Mouse (Mus musculus): ENCODE data around the gene Aqp11. TPM values are rescaled to one million over a fixed set of nuclear protein-coding genes. Genes with fewer than 3 reads are reported as not detected.

Gene Aqp11
- polyA plus RNA-seq, 1 experiment from 2014 or later, result 5.7 TPM

DNA sequence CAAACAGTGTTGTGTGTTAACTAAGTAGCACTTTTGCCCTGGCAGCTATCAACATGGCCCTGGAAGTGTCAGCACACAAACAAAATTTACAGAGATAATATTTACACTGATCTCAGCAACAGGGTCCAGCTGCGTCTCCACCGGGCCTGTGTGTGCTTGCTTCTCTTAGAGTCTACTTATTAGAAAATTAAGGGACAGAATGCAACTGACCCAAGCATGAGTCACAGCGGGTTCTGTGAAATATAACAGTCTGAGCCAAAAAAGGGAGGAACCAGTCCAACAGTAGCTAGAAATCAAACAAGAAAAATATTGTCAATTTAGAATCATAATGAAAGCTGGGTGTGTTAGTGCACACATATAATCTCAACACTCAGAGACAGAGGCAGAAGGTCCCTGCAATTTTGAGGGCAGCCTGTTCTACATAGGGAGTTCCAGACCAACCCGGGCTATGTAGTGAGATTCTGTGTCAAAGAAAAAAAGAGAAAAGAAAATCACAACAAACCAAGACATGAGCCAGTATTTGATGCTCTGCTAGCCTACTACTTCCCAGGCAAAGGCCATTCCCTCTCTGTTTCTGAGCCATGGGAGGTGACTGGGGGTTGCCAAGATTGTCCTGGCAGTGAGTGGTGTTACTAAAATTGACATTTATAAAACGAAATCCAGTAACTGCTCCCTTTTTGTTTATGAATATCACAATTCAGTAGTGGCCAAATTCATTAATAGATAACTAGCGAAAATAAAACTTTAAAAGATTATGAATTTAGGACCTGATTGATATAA lies 32.9 kb upstream of the Aqp11 start:
- Histone ChIP-seq H3K9me3 (ENCODE audit: control insufficient read depth, low read length) (no peaks in the 10 kb centered on the region), H3K27ac (ENCODE audit: low read depth, low read length) (no peak overlapping the region), H3K27me3 (ENCODE audit: control insufficient read depth, insufficient read depth, low read length) (no peaks in the 10 kb centered on the region), H3K4me1 (ENCODE audit: control insufficient read depth, insufficient read depth, low read length) (no peaks in the 10 kb centered on the region), H3K4me2 (ENCODE audit: low read depth) (no peak overlapping the region), H3K4me3 (ENCODE audit: low read depth, low read length) (no peak overlapping the region), H3K36me3 (ENCODE audit: control insufficient read depth, insufficient read depth, low read length) (no peaks in the 10 kb centered on the region), H3K9ac (ENCODE audit: low read length) (no peak overlapping the region)
- WGBS, result 88% methylated on average over 6 of the region's 6 CpGs
- ATAC-seq (ENCODE audit: insufficient read depth, low FRiP score, low TSS enrichment) (no peak), DNase-seq (ENCODE audit: low spot score) (no peak)

DNA sequence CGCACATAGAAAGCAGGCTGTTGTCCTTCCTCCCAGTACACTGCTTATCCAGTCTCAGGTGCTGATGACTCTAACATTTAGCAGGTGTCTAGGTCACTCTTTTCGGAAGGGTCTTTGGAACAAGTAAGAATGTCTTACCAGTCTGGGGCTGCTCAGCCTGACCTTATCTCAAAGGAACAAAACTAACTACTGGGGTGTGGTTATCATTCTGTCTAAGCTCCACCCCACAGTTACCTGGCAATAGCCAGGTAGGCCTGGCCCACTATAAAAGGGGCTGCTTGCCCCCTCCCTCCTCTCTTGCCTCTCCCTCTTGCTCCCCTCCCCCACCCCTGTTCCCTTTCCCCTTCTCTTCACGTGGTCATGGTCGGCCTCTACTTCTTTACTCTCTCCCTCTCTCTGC lies 30.9 kb upstream of the Aqp11 start:
- H3K4me3 ChIP-seq (ENCODE audit: low read depth, low read length), result no peak overlapping the region
- no peaks in the 10 kb centered on the region for H3K36me3 ChIP-seq (ENCODE audit: control insufficient read depth, insufficient read depth, low read length)
- DNase-seq (ENCODE audit: low spot score), result no peak
- no peaks in the 10 kb centered on the region for H3K27me3 ChIP-seq (ENCODE audit: control insufficient read depth, insufficient read depth, low read length)
- H3K4me2 ChIP-seq (ENCODE audit: low read depth), result no peak overlapping the region
- 67% methylated on average over 4 of the region's 4 CpGs for WGBS
- H3K27ac ChIP-seq (ENCODE audit: low read depth, low read length), result no peak overlapping the region
- H3K4me1 ChIP-seq (ENCODE audit: control insufficient read depth, insufficient read depth, low read length), result no peaks in the 10 kb centered on the region
- H3K9me3 ChIP-seq (ENCODE audit: control insufficient read depth, low read length), result no peaks in the 10 kb centered on the region
- ATAC-seq (ENCODE audit: insufficient read depth, low FRiP score, low TSS enrichment), result no peak
- no peak overlapping the region for H3K9ac ChIP-seq (ENCODE audit: low read length)

DNA sequence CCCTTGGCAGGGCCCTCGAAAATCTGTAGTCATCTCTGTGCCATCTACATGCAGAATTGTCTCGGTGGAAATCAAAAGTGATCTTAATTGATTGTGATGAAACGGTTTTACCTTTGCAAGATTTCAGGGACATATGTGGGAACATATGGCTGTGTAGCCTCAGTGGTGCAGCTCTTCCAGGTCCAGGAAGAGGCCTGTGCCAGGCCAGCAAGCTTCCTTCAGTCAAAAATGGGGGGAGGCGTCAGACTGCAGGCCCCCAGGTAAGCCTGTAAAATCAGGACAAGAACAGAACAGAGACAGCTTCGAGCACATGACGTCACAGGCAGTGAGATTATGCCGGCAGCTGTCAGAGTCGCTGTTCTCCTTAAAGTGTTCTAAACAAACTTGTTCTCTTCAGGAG lies 29.8 kb upstream of the Aqp11 start:
- no peak overlapping the region for H3K27ac ChIP-seq (ENCODE audit: low read depth, low read length)
- no peaks in the 10 kb centered on the region for H3K9me3 ChIP-seq (ENCODE audit: control insufficient read depth, low read length)
- H3K4me2 ChIP-seq (ENCODE audit: low read depth), result no peak overlapping the region
- H3K4me3 ChIP-seq (ENCODE audit: low read depth, low read length), result no peak overlapping the region
- H3K27me3 ChIP-seq (ENCODE audit: control insufficient read depth, insufficient read depth, low read length), result no peaks in the 10 kb centered on the region
- ATAC-seq (ENCODE audit: insufficient read depth, low FRiP score, low TSS enrichment) (no peak), DNase-seq (ENCODE audit: low spot score) (no peak)
- H3K36me3 ChIP-seq (ENCODE audit: control insufficient read depth, insufficient read depth, low read length), result no peaks in the 10 kb centered on the region
- no peak overlapping the region for H3K9ac ChIP-seq (ENCODE audit: low read length)
- 86% methylated on average over 8 of the region's 8 CpGs for WGBS
- no peaks in the 10 kb centered on the region for H3K4me1 ChIP-seq (ENCODE audit: control insufficient read depth, insufficient read depth, low read length)

GRCm38 (mm10) chr7:97766406-97767166 lies 28.5 kb upstream of the Aqp11 start:
- Histone ChIP-seq H3K4me3 (ENCODE audit: low read depth, low read length) (no peak overlapping the region), H3K4me1 (ENCODE audit: control insufficient read depth, insufficient read depth, low read length) (no peaks in the 10 kb centered on the region), H3K27me3 (ENCODE audit: control insufficient read depth, insufficient read depth, low read length) (no peaks in the 10 kb centered on the region), H3K4me2 (ENCODE audit: low read depth) (no peak overlapping the region), H3K36me3 (ENCODE audit: control insufficient read depth, insufficient read depth, low read length) (no peaks in the 10 kb centered on the region), H3K27ac (ENCODE audit: low read depth, low read length) (no peak overlapping the region), H3K9me3 (ENCODE audit: control insufficient read depth, low read length) (no peaks in the 10 kb centered on the region), H3K9ac (ENCODE audit: low read length) (no peak overlapping the region)
- no peak for ATAC-seq (ENCODE audit: insufficient read depth, low FRiP score, low TSS enrichment)
- no peak for DNase-seq (ENCODE audit: low spot score)
- WGBS, result 79% methylated on average over 9 of the region's 9 CpGs

GRCm38 (mm10) chr7:97765963-97766347 lies 27.9 kb upstream of the Aqp11 start:
- Histone ChIP-seq H3K9me3 (ENCODE audit: control insufficient read depth, low read length) (no peaks in the 10 kb centered on the region), H3K4me2 (ENCODE audit: low read depth) (no peak overlapping the region), H3K4me1 (ENCODE audit: control insufficient read depth, insufficient read depth, low read length) (no peaks in the 10 kb centered on the region), H3K36me3 (ENCODE audit: control insufficient read depth, insufficient read depth, low read length) (no peaks in the 10 kb centered on the region), H3K4me3 (ENCODE audit: low read depth, low read length) (no peak overlapping the region), H3K27me3 (ENCODE audit: control insufficient read depth, insufficient read depth, low read length) (no peaks in the 10 kb centered on the region), H3K9ac (ENCODE audit: low read length) (no peak overlapping the region), H3K27ac (ENCODE audit: low read depth, low read length) (no peak overlapping the region)
- 81% methylated on average over 5 of the region's 5 CpGs for WGBS
- DNase-seq (ENCODE audit: low spot score), result no peak
- ATAC-seq (ENCODE audit: insufficient read depth, low FRiP score, low TSS enrichment), result no peak

GRCm38 (mm10) chr7:97765181-97765962 lies 27.3 kb upstream of the Aqp11 start:
- H3K9me3 ChIP-seq (ENCODE audit: control insufficient read depth, low read length), result no peaks in the 10 kb centered on the region
- ATAC-seq (ENCODE audit: insufficient read depth, low FRiP score, low TSS enrichment), result no peak
- DNase-seq (ENCODE audit: low spot score), result no peak
- no peak overlapping the region for H3K4me2 ChIP-seq (ENCODE audit: low read depth)
- H3K27me3 ChIP-seq (ENCODE audit: control insufficient read depth, insufficient read depth, low read length), result no peaks in the 10 kb centered on the region
- H3K4me1 ChIP-seq (ENCODE audit: control insufficient read depth, insufficient read depth, low read length), result no peaks in the 10 kb centered on the region
- no peak overlapping the region for H3K4me3 ChIP-seq (ENCODE audit: low read depth, low read length)
- H3K9ac ChIP-seq (ENCODE audit: low read length), result no peak overlapping the region
- 90% methylated on average over 21 of the region's 21 CpGs for WGBS
- no peak overlapping the region for H3K27ac ChIP-seq (ENCODE audit: low read depth, low read length)
- no peaks in the 10 kb centered on the region for H3K36me3 ChIP-seq (ENCODE audit: control insufficient read depth, insufficient read depth, low read length)

GRCm38 (mm10) chr7:97764591-97764990 lies 26.5 kb upstream of the Aqp11 start:
- Histone ChIP-seq H3K9ac (ENCODE audit: low read length) (no peak overlapping the region), H3K27me3 (ENCODE audit: control insufficient read depth, insufficient read depth, low read length) (no peaks in the 10 kb centered on the region), H3K9me3 (ENCODE audit: control insufficient read depth, low read length) (no peaks in the 10 kb centered on the region), H3K36me3 (ENCODE audit: control insufficient read depth, insufficient read depth, low read length) (no peaks in the 10 kb centered on the region), H3K4me2 (ENCODE audit: low read depth) (no peak overlapping the region), H3K4me3 (ENCODE audit: low read depth, low read length) (no peak overlapping the region), H3K27ac (ENCODE audit: low read depth, low read length) (no peak overlapping the region), H3K4me1 (ENCODE audit: control insufficient read depth, insufficient read depth, low read length) (no peaks in the 10 kb centered on the region)
- ATAC-seq (ENCODE audit: insufficient read depth, low FRiP score, low TSS enrichment), result no peak
- no peak for DNase-seq (ENCODE audit: low spot score)
- WGBS, result 82% methylated on average over 11 of the region's 11 CpGs

DNA sequence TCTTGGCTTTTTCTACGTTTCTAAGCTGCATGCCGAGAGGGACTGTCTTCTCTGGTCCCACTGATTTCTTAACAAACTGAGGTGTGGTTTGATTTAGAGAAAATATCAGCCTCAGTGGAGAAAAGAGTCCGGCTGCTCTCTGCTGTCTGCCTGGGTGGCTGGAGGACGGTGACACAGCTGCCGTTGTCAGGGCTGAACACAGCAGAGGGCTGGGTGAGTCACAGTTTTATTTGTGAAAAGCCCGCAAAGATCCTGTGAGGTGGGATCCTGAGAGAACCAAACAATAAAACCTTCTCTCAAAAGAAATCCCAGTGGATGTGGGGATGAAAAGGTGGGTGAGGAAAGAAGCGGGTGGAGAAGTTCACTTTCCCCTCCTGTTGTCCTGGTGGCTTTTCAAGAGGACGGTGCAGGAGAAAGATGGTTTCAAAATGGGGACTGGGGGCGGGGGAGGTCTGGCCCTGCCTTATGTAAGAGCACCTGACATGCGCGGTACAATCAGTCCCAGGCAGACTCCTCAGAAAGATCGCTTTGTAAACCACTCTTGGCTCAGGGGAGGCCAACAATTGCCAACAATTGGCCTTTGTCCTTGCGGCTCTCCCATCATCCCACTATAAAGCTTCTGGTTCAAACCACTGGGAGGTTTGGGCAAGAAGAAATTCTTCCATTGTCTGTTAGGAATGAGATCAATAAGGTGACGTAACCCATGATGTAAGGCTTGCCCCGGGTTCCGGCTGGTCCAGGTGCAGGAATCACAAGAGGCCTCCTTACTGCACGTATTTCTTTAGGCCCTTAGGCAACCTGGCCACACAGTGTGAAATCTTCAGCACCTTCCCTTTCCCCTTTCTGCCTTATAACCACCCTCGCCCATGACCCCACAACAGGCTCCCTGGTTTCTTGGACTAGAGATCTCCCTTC lies 19.1 kb upstream of the Aqp11 start:
- 48% methylated on average over 18 of the region's 18 CpGs for WGBS
- Histone ChIP-seq H3K4me1 (ENCODE audit: control insufficient read depth, insufficient read depth, low read length) (0 out of 2 replicates have a peak, but pooled peaks cover 6% of the 10 kb centered on the region), H3K9me3 (ENCODE audit: control insufficient read depth, low read length) (no peaks in the 10 kb centered on the region), H3K9ac (ENCODE audit: low read length) (peak overlapping the region; percentile 48), H3K4me3 (ENCODE audit: low read depth, low read length) (no peak overlapping the region), H3K4me2 (ENCODE audit: low read depth) (peak overlapping the region; percentile 25), H3K27ac (ENCODE audit: low read depth, low read length) (peak overlapping the region; percentile 23; the same call in 1 of the 2 replicates), H3K36me3 (ENCODE audit: control insufficient read depth, insufficient read depth, low read length) (no peaks in the 10 kb centered on the region), H3K27me3 (ENCODE audit: control insufficient read depth, insufficient read depth, low read length) (no peaks in the 10 kb centered on the region)
- peak; percentile 66 for DNase-seq (ENCODE audit: low spot score)
- ATAC-seq (ENCODE audit: insufficient read depth, low FRiP score, low TSS enrichment), result peak; percentile 72

All from neural tube, embryonic 11.5 days (tissue).